Mouse (Mus musculus) C2C12 (cell line): ENCODE data around the gene Cytip.

Experiments
- CTCF ChIP-seq: IDR thresholded peaks from one replicate; pipeline ENCODE4 v1.5.1; 2011; ENCODE audit not compliant: control insufficient read depth, insufficient read depth, insufficient read length
- MYOG ChIP-seq: IDR thresholded peaks from one replicate; pipeline ENCODE4 v1.6.1; 2011; ENCODE audit not compliant: control insufficient read depth, insufficient read length; ENCODE audit errors: extremely low read depth

- TF ChIP-seq CTCF (no peak), MYOG (no peak)
Observed at GRCm38 (mm10) chr2:58196880-58197279, 1.5 kb upstream of the Cytip start.
